ENCODE assay signal across 9 mouse cellular contexts in the genomic region with DNA sequence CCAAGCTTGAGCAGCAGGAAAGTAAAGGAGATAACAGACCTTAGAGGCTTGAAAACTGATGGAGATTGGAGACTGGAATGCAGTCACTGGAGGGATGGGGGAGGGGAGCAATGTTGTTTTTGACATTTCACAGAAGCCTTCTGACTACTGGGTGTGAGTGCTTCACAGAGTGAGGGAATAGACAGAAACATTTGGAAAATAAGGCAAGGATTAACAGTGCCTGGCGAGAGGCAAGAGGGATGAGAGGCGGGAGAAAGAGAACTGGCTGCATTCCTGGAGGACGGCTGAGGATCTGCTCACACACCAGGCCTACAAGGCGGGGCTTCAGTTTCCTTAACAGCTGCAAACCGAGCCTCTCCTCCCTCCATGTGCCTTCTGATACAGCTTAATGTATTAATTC. TPM values are rescaled to one million over a fixed set of nuclear protein-coding genes. Genes with fewer than 3 reads are reported as not detected.
A peak's percentile ranks its signal among the peaks of the same experiment; 100 is the strongest.
DNase-seq lines count a peak whose midpoint lies in the region; ATAC-seq and TF ChIP-seq lines count a peak whose summit lies in the region.
"Had no signal": no experiment of that assay in that cellular context is flagged by ENCODE, and none has a peak within 500 bp of the region (broad histone marks: within the 10 kb centered on the region; RNA-seq: fewer than 3 reads in every experiment).

No protein-coding gene starts in this region.

- H3K9ac ChIP-seq in kidney, embryonic 16.5 days (replicated peaks; ENCODE audit: low read length), result no peak overlapping the region
- no peak overlapping the region for H3K9ac ChIP-seq in embryonic facial prominence, embryonic 11.5 days (replicated peaks; ENCODE audit: low read length)
- no peak overlapping the region for H3K9ac ChIP-seq in heart, postnatal 0 days (replicated peaks; ENCODE audit: low read depth, low read length)

- H3K4me1 ChIP-seq in kidney, embryonic 16.5 days (ENCODE audit: insufficient read depth, low read length), result no peaks in the 10 kb centered on the region
- no peaks in the 10 kb centered on the region; the same call in 1 of the 2 replicates for H3K4me1 ChIP-seq in embryonic facial prominence, embryonic 11.5 days (ENCODE audit: control insufficient read depth, insufficient read depth, low read length)
- H3K4me1 ChIP-seq in heart, postnatal 0 days (ENCODE audit: control insufficient read depth, insufficient read depth), result no peaks in the 10 kb centered on the region
- peaks cover 7% of the 10 kb centered on the region for H3K4me1 ChIP-seq in midbrain, embryonic 10.5 days

- no peak overlapping the region for H3K4me3 ChIP-seq in kidney, embryonic 16.5 days (ENCODE audit: low read length)
- no peak overlapping the region for H3K4me3 ChIP-seq in embryonic facial prominence, embryonic 11.5 days (ENCODE audit: low read depth, low read length)
- H3K4me3 ChIP-seq in heart, postnatal 0 days (ENCODE audit: low read depth, low read length), result no peak overlapping the region
- no peak overlapping the region for H3K4me3 ChIP-seq in midbrain, embryonic 10.5 days

- TF ChIP-seq EP300 in heart, postnatal 0 days (IDR thresholded peaks at IDR 0.05; ENCODE audit: low read depth), result no peak

- 0 out of 2 replicates have a peak, but pooled peaks have one; percentile 42 for ATAC-seq in kidney, embryonic 16.5 days (ENCODE audit: low FRiP score, low TSS enrichment)
- 0 out of 2 replicates have a peak, but pooled peaks have one; percentile 29 for ATAC-seq in embryonic facial prominence, embryonic 11.5 days (replicated peaks; ENCODE audit: insufficient number of reproducible peaks, low FRiP score, low TSS enrichment, low read depth)
- peak; percentile 62 for ATAC-seq in heart, postnatal 0 days (ENCODE audit: insufficient read depth, low read depth)
- no peak for ATAC-seq in erythroid progenitor cell, adult 5-6 weeks (replicated peaks; ENCODE audit: low FRiP score, poor library complexity, severe bottlenecking)

- no peak for TF ChIP-seq CTCF in heart, postnatal 0 days (IDR thresholded peaks at IDR 0.05; ENCODE audit: low read depth)

- 15% methylated on average over 5 of the region's 5 CpGs for WGBS in kidney, embryonic 16.5 days
- 7% methylated on average over 5 of the region's 5 CpGs for WGBS in embryonic facial prominence, embryonic 11.5 days
- 4% methylated on average over 5 of the region's 5 CpGs for WGBS in heart, postnatal 0 days
- 17% methylated on average over 5 of the region's 5 CpGs for WGBS in midbrain, embryonic 10.5 days

- H3K36me3 ChIP-seq in kidney, embryonic 16.5 days (ENCODE audit: insufficient read depth, low read length), result no peaks in the 10 kb centered on the region
- no peaks in the 10 kb centered on the region for H3K36me3 ChIP-seq in embryonic facial prominence, embryonic 11.5 days (replicated peaks; ENCODE audit: control insufficient read depth, insufficient read depth, low read depth, low read length)
- no peaks in the 10 kb centered on the region for H3K36me3 ChIP-seq in heart, postnatal 0 days (replicated peaks; ENCODE audit: control insufficient read depth, insufficient read depth, low read length)
- H3K36me3 ChIP-seq in midbrain, embryonic 10.5 days, result no peaks in the 10 kb centered on the region
- H3K36me3 ChIP-seq: G1E had no signal

- no peak overlapping the region for H3K27ac ChIP-seq in kidney, embryonic 16.5 days (ENCODE audit: low read length)
- H3K27ac ChIP-seq in embryonic facial prominence, embryonic 11.5 days (replicated peaks; ENCODE audit: low read depth, low read length), result no peak overlapping the region
- H3K27ac ChIP-seq in heart, postnatal 0 days (ENCODE audit: low read depth), result no peak overlapping the region
- no peak overlapping the region for H3K27ac ChIP-seq in midbrain, embryonic 10.5 days (replicated peaks)

- no peak overlapping the region for H3K4me2 ChIP-seq in kidney, embryonic 16.5 days (replicated peaks; ENCODE audit: low read depth, low read length)
- H3K4me2 ChIP-seq in embryonic facial prominence, embryonic 11.5 days (ENCODE audit: low read depth, low read length), result no peak overlapping the region
- H3K4me2 ChIP-seq in heart, postnatal 0 days (ENCODE audit: low read depth, low read length), result no peak overlapping the region

- no peaks in the 10 kb centered on the region for H3K27me3 ChIP-seq in kidney, embryonic 16.5 days (ENCODE audit: insufficient read depth, low read length)
- no peaks in the 10 kb centered on the region for H3K27me3 ChIP-seq in embryonic facial prominence, embryonic 11.5 days (ENCODE audit: control insufficient read depth, insufficient read depth, low read length)
- no peaks in the 10 kb centered on the region for H3K27me3 ChIP-seq in heart, postnatal 0 days (ENCODE audit: control insufficient read depth, insufficient read depth, low read length)
- H3K27me3 ChIP-seq in midbrain, embryonic 10.5 days (ENCODE audit: low read depth, poor library complexity, severe bottlenecking), result peaks cover 6% of the 10 kb centered on the region; the same call in 1 of the 2 replicates

- no peak for DNase-seq in kidney, adult 11 months
- DNase-seq in embryonic facial prominence, embryonic 11.5 days (ENCODE audit: low spot score), result peak; percentile 39
- peak; percentile 22 for DNase-seq in heart, postnatal 0 days (ENCODE audit: low spot score)
- peak; percentile 22 to 48 for DNase-seq in right cerebral cortex, adult 2 months (ENCODE audit: low spot score in 2 of 2)
- DNase-seq in cerebellum, postnatal 25 days, result no peak
- DNase-seq in midbrain, embryonic 10.5 days (ENCODE audit: low spot score), result no peak

- H3K9me3 ChIP-seq in kidney, embryonic 16.5 days (ENCODE audit: low read length), result no peaks in the 10 kb centered on the region
- H3K9me3 ChIP-seq in embryonic facial prominence, embryonic 11.5 days (replicated peaks; ENCODE audit: control insufficient read depth, low read length), result no peaks in the 10 kb centered on the region
- no peaks in the 10 kb centered on the region for H3K9me3 ChIP-seq in heart, postnatal 0 days (replicated peaks; ENCODE audit: control insufficient read depth, low read length)
- no peaks in the 10 kb centered on the region for H3K9me3 ChIP-seq in midbrain, embryonic 10.5 days (replicated peaks)

RNA-seq across cellular contexts. Expression of gene Hrasls, which starts 11.0 kb away (rescaled TPM):
- polyA plus RNA-seq in kidney, embryonic 16.5 days (2015; fragmentation: Nextera tagmentation; extraction: Ambion mirVana), result 0.14 and 0.28 TPM in 2 replicates
- 1.4 and 1.9 TPM in 2 replicates for polyA plus RNA-seq in embryonic facial prominence, embryonic 11.5 days (2014; fragmentation: Nextera tagmentation; extraction: Ambion mirVana)
- 0.19 and 0.31 TPM in 2 replicates for total RNA-seq in heart, postnatal 0 days (2014; rRNA removed; ENCODE audit: low replicate concordance)
- 0.87 and 1.2 TPM in 2 replicates for polyA plus RNA-seq in heart, postnatal 0 days (2015; fragmentation: Nextera tagmentation; extraction: Ambion mirVana)
- total RNA-seq in erythroid progenitor cell, adult 5-6 weeks (2015; ENCODE audit: low replicate concordance), result not detected in 2 replicates
- total RNA-seq in erythroid progenitor cell, adult 5-6 weeks (2017; ENCODE audit: low replicate concordance), result not detected in 2 replicates
- 1.5 and 2.2 TPM in 2 replicates for polyA plus RNA-seq in midbrain, embryonic 10.5 days (2016; fragmentation: Nextera tagmentation; extraction: Ambion mirVana)
- polyA plus RNA-seq: G1E had no signal

Comparison
In these comparisons a context has a peak if more than half of its experiments do, and no peak if none do; other contexts are left out.
1. DNase-seq: peak in embryonic facial prominence, embryonic 11.5 days (single experiment), heart, postnatal 0 days (single experiment) and right cerebral cortex, adult 2 months (2 of 2); none in kidney, adult 11 months (single experiment), cerebellum, postnatal 25 days (0 of 2) and midbrain, embryonic 10.5 days (single experiment).